Mouse (Mus musculus): ENCODE results near the gene Pla2g10. TPM values are rescaled to one million over a fixed set of nuclear protein-coding genes. Genes with fewer than 3 reads are reported as not detected.
"Not testable (repeated sequence)": the region's sequence is repeated elsewhere in the genome, so short reads cannot be mapped to it uniquely, and the experiment has no call there.

Pla2g10 gene
- polyA plus RNA-seq (2016; fragmentation: Nextera tagmentation; extraction: Ambion mirVana): 0.32 and 0.34 TPM in 2 replicates

- peaks cover 16% of the 10 kb centered on the region for H3K27me3 ChIP-seq
- no peaks in the 10 kb centered on the region for H3K9me3 ChIP-seq
- H3K4me2 ChIP-seq (replicated peaks): peak within 1 kb of the TSS; percentile 28
- WGBS: 15% methylated on average over 26 of the region's 26 CpGs
- no peak within 1 kb of the TSS for H3K27ac ChIP-seq (replicated peaks)
- ATAC-seq (ENCODE audit: low FRiP score, low read depth): no peak
- H3K4me1 ChIP-seq: no peaks in the 10 kb centered on the region
- H3K4me3 ChIP-seq: no peak within 1 kb of the TSS
- no peak within 1 kb of the TSS for H3K9ac ChIP-seq (replicated peaks)
- H3K36me3 ChIP-seq: no peaks in the 10 kb centered on the region
These were observed at the start of gene Pla2g10 for GRCm38 (mm10) chr16:13730285-13731255. Gene Pla2g10 (minus strand): TSS chr16:13730983.

DNA sequence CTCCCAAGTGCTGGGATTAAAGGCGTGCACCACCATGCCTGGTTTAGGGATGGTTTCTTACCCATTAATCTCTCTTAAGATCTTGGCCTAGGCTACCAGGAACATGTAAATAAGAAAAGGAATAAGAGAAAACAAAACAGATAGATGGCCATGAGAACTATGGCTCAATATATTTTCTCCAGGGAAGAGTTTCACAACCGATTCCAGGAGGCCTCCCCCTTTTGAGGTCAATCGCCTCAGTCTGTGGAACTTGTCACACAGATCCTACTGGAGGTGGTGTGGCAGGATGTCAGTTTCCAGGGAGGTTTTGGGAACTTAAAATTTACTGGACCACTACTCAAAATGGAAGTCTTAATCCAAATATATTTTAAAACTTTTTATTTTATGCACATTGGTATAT lies 43.9 kb upstream of the Pla2g10 start:
- H3K36me3 ChIP-seq; H3K4me2 ChIP-seq (replicated peaks); H3K27me3 ChIP-seq; H3K4me1 ChIP-seq; H3K9me3 ChIP-seq; H3K4me3 ChIP-seq; ATAC-seq (ENCODE audit: low FRiP score, low read depth); H3K9ac ChIP-seq (replicated peaks); H3K27ac ChIP-seq (replicated peaks): not testable (repeated sequence)
- 86% methylated on average over 3 of the region's 3 CpGs for WGBS

- not testable (repeated sequence) for H3K9ac ChIP-seq (replicated peaks); H3K27me3 ChIP-seq; ATAC-seq (ENCODE audit: low FRiP score, low read depth); H3K36me3 ChIP-seq; H3K4me3 ChIP-seq; H3K27ac ChIP-seq (replicated peaks); H3K4me1 ChIP-seq; H3K4me2 ChIP-seq (replicated peaks); H3K9me3 ChIP-seq
- 87% methylated on average over 2 of the region's 2 CpGs for WGBS
These were observed 43.2 kb upstream of the Pla2g10 start for GRCm38 (mm10) chr16:13774011-13774410.

GRCm38 (mm10) chr16:13772051-13772450 lies 41.3 kb upstream of the Pla2g10 start:
- H3K36me3 ChIP-seq; H3K9ac ChIP-seq (replicated peaks); H3K27me3 ChIP-seq; H3K4me1 ChIP-seq; H3K9me3 ChIP-seq; H3K27ac ChIP-seq (replicated peaks); H3K4me2 ChIP-seq (replicated peaks); H3K4me3 ChIP-seq; ATAC-seq (ENCODE audit: low FRiP score, low read depth): not testable (repeated sequence)
- 82% methylated on average over 5 of the region's 5 CpGs for WGBS

GRCm38 (mm10) chr16:13771603-13772002 lies 40.8 kb upstream of the Pla2g10 start:
- not testable (repeated sequence) for H3K4me2 ChIP-seq (replicated peaks); H3K9ac ChIP-seq (replicated peaks); H3K36me3 ChIP-seq; ATAC-seq (ENCODE audit: low FRiP score, low read depth); H3K9me3 ChIP-seq; H3K4me1 ChIP-seq; H3K27ac ChIP-seq (replicated peaks); H3K4me3 ChIP-seq; H3K27me3 ChIP-seq
- 85% methylated on average over 4 of the region's 4 CpGs for WGBS

DNA sequence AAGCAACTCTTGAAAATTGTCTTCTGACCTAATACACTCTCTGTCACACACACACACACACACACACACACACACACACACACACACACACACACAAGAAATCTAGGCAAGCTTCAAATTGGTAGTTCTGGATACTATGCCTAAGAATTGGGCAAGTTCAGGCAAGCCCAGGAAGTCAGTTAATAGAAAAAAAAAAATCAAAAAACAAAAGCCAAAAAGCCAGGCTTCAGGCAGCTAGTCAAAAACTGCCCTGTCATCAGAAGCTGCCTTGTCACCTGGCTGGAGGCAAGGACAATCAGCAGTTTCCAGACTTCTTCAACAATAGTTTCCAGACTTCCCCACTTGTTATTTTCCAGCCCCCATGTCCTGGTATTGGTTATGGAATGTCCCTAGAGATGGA lies 35.6 kb upstream of the Pla2g10 start:
- Histone ChIP-seq H3K9ac (replicated peaks) (no peak overlapping the region), H3K4me3 (no peak overlapping the region), H3K4me2 (replicated peaks) (no peak overlapping the region), H3K27ac (replicated peaks) (no peak overlapping the region), H3K27me3 (no peaks in the 10 kb centered on the region), H3K4me1 (no peaks in the 10 kb centered on the region), H3K9me3 (no peaks in the 10 kb centered on the region), H3K36me3 (no peaks in the 10 kb centered on the region)
- no peak for ATAC-seq (ENCODE audit: low FRiP score, low read depth)

- no peak overlapping the region for H3K27ac ChIP-seq (replicated peaks)
- H3K9me3 ChIP-seq: no peaks in the 10 kb centered on the region
- WGBS: 88% methylated on average over 3 of the region's 3 CpGs
- ATAC-seq (ENCODE audit: low FRiP score, low read depth): no peak
- H3K9ac ChIP-seq (replicated peaks): no peak overlapping the region
- no peak overlapping the region for H3K4me3 ChIP-seq
- no peaks in the 10 kb centered on the region for H3K27me3 ChIP-seq
- H3K4me2 ChIP-seq (replicated peaks): no peak overlapping the region
- H3K36me3 ChIP-seq: no peaks in the 10 kb centered on the region
- H3K4me1 ChIP-seq: no peaks in the 10 kb centered on the region
These were observed 33.7 kb upstream of the Pla2g10 start for GRCm38 (mm10) chr16:13764519-13764918.

DNA sequence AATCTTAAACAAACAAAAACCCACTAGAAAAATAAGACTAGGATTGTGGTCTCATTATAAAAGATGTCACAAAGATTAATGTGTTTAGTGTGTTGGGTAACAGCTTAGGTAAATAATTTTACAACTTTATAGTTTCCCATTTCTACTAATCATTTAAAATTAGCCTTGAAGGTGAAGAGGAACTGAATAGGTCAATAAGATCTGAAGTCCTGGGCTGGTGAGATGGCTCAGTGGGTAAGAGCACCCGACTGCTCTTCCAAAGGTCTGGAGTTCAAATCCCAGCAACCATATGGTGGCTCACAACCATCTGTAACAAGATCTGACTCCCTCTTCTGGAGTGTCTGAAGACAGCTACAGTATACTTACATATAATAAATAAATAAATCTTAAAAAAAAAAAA lies 32.0 kb upstream of the Pla2g10 start:
- WGBS: 95% methylated on average over 1 of the region's 1 CpGs
- H3K4me2 ChIP-seq (replicated peaks); H3K9ac ChIP-seq (replicated peaks); H3K36me3 ChIP-seq; ATAC-seq (ENCODE audit: low FRiP score, low read depth); H3K27ac ChIP-seq (replicated peaks); H3K27me3 ChIP-seq; H3K4me1 ChIP-seq; H3K9me3 ChIP-seq; H3K4me3 ChIP-seq: not testable (repeated sequence)

DNA sequence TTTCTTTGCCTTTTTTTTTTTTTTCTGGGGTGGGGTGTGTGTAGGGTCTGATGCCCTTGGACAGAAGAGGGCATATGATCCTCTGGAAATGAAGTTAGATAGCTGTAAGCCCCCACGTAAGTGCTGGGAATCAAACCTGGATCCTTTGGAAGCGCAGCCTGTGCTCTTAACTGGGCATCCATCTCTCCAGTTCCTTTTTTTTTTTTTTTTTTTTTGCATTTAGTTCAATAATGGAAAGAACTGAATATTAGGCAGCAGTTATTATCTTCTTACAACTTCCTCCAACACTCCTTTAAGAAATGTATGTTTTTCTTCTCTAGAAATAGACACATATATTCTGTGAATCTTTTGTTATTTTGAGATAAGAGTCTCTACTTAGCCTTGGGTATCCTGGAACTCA lies 27.0 kb upstream of the Pla2g10 start:
- no peak for ATAC-seq (ENCODE audit: low FRiP score, low read depth)
- no peaks in the 10 kb centered on the region for H3K9me3 ChIP-seq
- H3K27ac ChIP-seq (replicated peaks): no peak overlapping the region
- peaks cover 5% of the 10 kb centered on the region; the same call in 1 of the 2 replicates for H3K27me3 ChIP-seq
- H3K4me3 ChIP-seq: no peak overlapping the region
- WGBS: 95% methylated on average over 2 of the region's 2 CpGs
- H3K9ac ChIP-seq (replicated peaks): no peak overlapping the region
- peaks cover 10% of the 10 kb centered on the region; the same call in 1 of the 2 replicates for H3K4me1 ChIP-seq
- no peaks in the 10 kb centered on the region for H3K36me3 ChIP-seq
- no peak overlapping the region for H3K4me2 ChIP-seq (replicated peaks)

- under 1% methylated on average over 65 of the region's 65 CpGs for WGBS
- H3K4me2 ChIP-seq (replicated peaks): peak overlapping the region; percentile 82
- 0 out of 2 replicates have a peak overlapping the region, but pooled peaks have one; percentile 2 for H3K27ac ChIP-seq (replicated peaks)
- H3K4me1 ChIP-seq: peaks cover 10% of the 10 kb centered on the region; the same call in 1 of the 2 replicates
- peak overlapping the region; percentile 66 for H3K9ac ChIP-seq (replicated peaks)
- ATAC-seq (ENCODE audit: low FRiP score, low read depth): peak; percentile 100
- H3K4me3 ChIP-seq: peak overlapping the region; percentile 55
- no peaks in the 10 kb centered on the region for H3K9me3 ChIP-seq
- H3K36me3 ChIP-seq: no peaks in the 10 kb centered on the region
- peaks cover 5% of the 10 kb centered on the region; the same call in 1 of the 2 replicates for H3K27me3 ChIP-seq
These were observed 23.8 kb upstream of the Pla2g10 start for GRCm38 (mm10) chr16:13754400-13755190.

DNA sequence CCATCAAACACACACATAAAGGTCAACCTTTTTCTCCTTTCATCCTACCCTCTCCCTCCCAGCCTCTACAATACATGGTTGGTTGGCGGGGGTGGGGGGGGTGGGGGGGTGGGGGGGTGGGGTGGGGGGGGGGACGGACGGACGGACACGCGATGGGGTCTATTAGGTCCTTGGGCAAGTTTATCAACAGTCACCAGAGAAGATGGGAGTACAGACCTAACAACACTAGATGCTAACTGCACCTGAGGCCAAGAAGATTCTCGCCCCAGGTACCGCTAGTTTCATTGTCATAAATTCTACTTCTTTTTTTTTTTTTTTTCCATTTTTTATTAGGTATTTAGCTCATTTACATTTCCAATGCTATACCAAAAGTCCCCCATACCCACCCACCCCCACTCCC lies 23.2 kb upstream of the Pla2g10 start:
- no peak overlapping the region for H3K9ac ChIP-seq (replicated peaks)
- H3K4me3 ChIP-seq: peak overlapping the region; percentile 55; the same call in 1 of the 2 replicates
- no peak overlapping the region for H3K27ac ChIP-seq (replicated peaks)
- ATAC-seq (ENCODE audit: low FRiP score, low read depth): peak; percentile 45; the same call in 1 of the 2 replicates
- H3K9me3 ChIP-seq: no peaks in the 10 kb centered on the region
- no peaks in the 10 kb centered on the region for H3K36me3 ChIP-seq
- peak overlapping the region; percentile 82 for H3K4me2 ChIP-seq (replicated peaks)
- 81% methylated on average over 8 of the region's 8 CpGs for WGBS
- peaks cover 10% of the 10 kb centered on the region; the same call in 1 of the 2 replicates for H3K4me1 ChIP-seq
- H3K27me3 ChIP-seq: peaks cover 5% of the 10 kb centered on the region; the same call in 1 of the 2 replicates

DNA sequence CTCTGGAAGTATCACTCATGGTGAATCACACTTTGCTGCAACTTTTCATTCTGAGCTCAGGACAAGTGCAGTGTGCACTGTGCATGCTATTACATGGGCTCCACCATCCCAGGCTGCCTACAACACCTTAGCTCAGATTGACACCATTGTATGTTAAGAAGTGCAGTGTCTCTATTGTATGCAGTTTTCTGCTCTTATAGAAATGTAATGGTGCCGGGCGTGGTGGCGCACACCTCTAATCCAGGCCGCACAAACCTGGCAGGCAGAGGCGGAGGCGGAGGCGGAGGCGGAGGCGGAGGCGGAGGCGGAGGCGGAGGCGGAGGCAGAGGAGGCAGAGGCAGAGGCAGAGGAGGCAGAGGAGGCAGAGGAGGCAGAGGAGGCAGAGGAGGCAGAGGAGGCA lies 19.8 kb upstream of the Pla2g10 start:
- no peak overlapping the region for H3K9ac ChIP-seq (replicated peaks)
- peaks cover 9% of the 10 kb centered on the region; the same call in 1 of the 2 replicates for H3K4me1 ChIP-seq
- H3K4me3 ChIP-seq: no peak overlapping the region
- no peaks in the 10 kb centered on the region for H3K9me3 ChIP-seq
- H3K4me2 ChIP-seq (replicated peaks): no peak overlapping the region
- WGBS: 95% methylated on average over 13 of the region's 13 CpGs
- peaks cover 5% of the 10 kb centered on the region; the same call in 1 of the 2 replicates for H3K27me3 ChIP-seq
- no peaks in the 10 kb centered on the region for H3K36me3 ChIP-seq
- H3K27ac ChIP-seq (replicated peaks): no peak overlapping the region
- ATAC-seq (ENCODE audit: low FRiP score, low read depth): no peak
